Comparison of ENCODE assay signal across 8 mouse cellular contexts in genomic region chr11:48816800-48817665, GRCm38 (mm10). TPM values are rescaled to one million over a fixed set of nuclear protein-coding genes. Genes with fewer than 3 reads are reported as not detected.
DNase-seq lines count a peak whose midpoint lies in the region; ATAC-seq lines count a peak whose summit lies in the region.

Gene Trim41 (minus strand): TSS chr11:48817353.

- DNase-seq in Muller cell, postnatal 12 days (ENCODE audit: inconsistent ontology term): peak; percentile 100
- peak; percentile 100 for DNase-seq in cerebellum, adult 9-11 months
- peak; percentile 97 to 99 for DNase-seq in frontal cortex, adult 2 months (ENCODE audit: extremely low spot score in 1 of 2, low spot score in 1 of 2)
- DNase-seq in hindbrain, embryonic 11.5 days (ENCODE audit: low spot score): peak; percentile 97
- DNase-seq in layer of hippocampus, postnatal 10 days (ENCODE audit: low spot score in 2 of 2): peak; percentile 98
- peak; percentile 100 for DNase-seq in lung, postnatal 10 days
- peak; percentile 99 for DNase-seq in ovary, postnatal 36 days (ENCODE audit: low spot score)
- DNase-seq in thymus, postnatal 25 days: peak; percentile 100

- H3K9ac ChIP-seq in hindbrain, embryonic 11.5 days (ENCODE audit: low read depth, low read length): peak within 1 kb of the TSS; percentile 77

- under 1% methylated on average over 66 of the region's 77 CpGs for WGBS in hindbrain, embryonic 11.5 days

- peak within 1 kb of the TSS; percentile 81 for H3K4me3 ChIP-seq in hindbrain, embryonic 11.5 days (ENCODE audit: low read depth, low read length)

- peak within 1 kb of the TSS; percentile 74 for H3K4me2 ChIP-seq in hindbrain, embryonic 11.5 days (replicated peaks; ENCODE audit: low read depth, low read length)

- H3K27me3 ChIP-seq in hindbrain, embryonic 11.5 days (ENCODE audit: control insufficient read depth, insufficient read depth, low read length): no peaks in the 10 kb centered on the region

- H3K9me3 ChIP-seq in hindbrain, embryonic 11.5 days (ENCODE audit: control insufficient read depth, low read length): no peaks in the 10 kb centered on the region

- peak; percentile 98 for ATAC-seq in hindbrain, embryonic 11.5 days (ENCODE audit: low FRiP score)

- no peaks in the 10 kb centered on the region for H3K4me1 ChIP-seq in hindbrain, embryonic 11.5 days (replicated peaks; ENCODE audit: control insufficient read depth, insufficient read depth, low read length)

- peaks cover 4% of the 10 kb centered on the region; the same call in 1 of the 2 replicates for H3K36me3 ChIP-seq in hindbrain, embryonic 11.5 days (ENCODE audit: control insufficient read depth, insufficient read depth, low read length)

- peak within 1 kb of the TSS; percentile 89 for H3K27ac ChIP-seq in hindbrain, embryonic 11.5 days (ENCODE audit: low read depth, low read length)

RNA-seq across cellular contexts. Expression of gene Trim41, which starts in this region (rescaled TPM):
- polyA plus RNA-seq in frontal cortex, adult 2 months (2012; rRNA removed): 41.4 and 47.6 TPM in 2 replicates
- 4.2 and 4.5 TPM in 2 replicates for polyA plus RNA-seq in hindbrain, embryonic 11.5 days (2014; fragmentation: Nextera tagmentation; extraction: Ambion mirVana)
- total RNA-seq in layer of hippocampus, postnatal 10 days (2021): 10 to 100 TPM; 44.1 to 58.1 TPM

Comparison
In these comparisons a context has a peak if more than half of its experiments do, and no peak if none do; other contexts are left out.
1. Peak in every context shown above with its lines: DNase-seq, ATAC-seq, H3K4me3 ChIP-seq and H3K27ac ChIP-seq.